Mouse (Mus musculus): ENCODE measurements around the gene Exosc3.

DNA sequence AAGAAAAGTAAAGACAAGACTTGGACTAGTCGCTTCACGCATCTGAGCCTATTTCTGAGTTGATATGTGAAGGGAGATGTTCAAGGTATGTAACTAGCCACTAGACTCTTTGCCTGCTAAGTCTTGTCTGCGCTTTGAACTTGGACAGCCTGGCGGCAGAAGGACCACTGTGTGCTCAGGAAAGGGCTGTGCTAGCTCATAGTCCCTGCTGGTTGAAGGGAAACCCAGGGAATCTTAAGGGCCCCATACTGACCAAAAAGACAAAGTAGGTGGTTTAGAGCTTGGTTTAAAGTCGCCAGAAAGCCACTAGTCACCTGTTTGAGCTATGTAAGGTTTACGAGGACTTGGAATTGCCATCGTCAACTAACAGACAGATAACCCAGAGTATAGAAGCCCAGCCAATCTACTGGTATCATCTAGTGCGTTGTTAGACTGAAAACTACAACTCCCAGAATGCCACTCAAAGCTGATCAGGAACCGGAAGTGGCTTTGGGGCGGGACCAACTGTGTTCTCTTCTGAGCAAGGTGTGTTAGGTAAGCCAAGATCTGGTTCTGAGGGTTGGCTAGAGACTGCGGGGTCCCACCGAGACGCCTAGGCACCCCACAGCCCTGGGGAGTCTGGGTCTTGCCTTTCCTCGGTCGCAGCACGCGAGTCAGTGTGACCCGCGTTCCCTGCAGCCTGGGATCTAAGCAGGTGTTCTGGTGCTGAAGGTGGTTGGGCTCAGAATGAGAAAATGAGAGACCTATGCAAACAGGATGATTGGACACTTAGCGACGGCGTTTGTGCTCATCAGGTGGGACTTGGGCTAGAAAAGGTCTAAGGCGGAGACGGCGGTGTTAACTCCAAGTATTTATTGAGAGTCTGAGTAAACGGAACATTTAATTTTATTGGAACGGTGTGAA, 45.6 kb downstream of the Exosc3 start, which contains the start of gene Trmt10b:
- TF ChIP-seq POLR2A (IDR thresholded peaks at IDR 0.05; ENCODE audit: borderline replicate concordance, insufficient read depth, low read length) (peak; percentile 80; the same call in 1 of the 2 replicates), CTCF (IDR thresholded peaks at IDR 0.05; ENCODE audit: borderline replicate concordance, insufficient read depth, low read depth, low read length) (no peak)

Measured in cerebellum, adult 2 months (tissue).